Mouse (Mus musculus): ENCODE results near the gene Vil1. TPM values are rescaled to one million over a fixed set of nuclear protein-coding genes. Genes with fewer than 3 reads are reported as not detected.
A peak's percentile ranks its signal among the peaks of the same experiment; 100 is the strongest.

The Vil1 gene
- polyA plus RNA-seq, 1 experiment from 2014 or later, result 0.23 TPM

- no peak overlapping the region for H3K4me2 ChIP-seq
- no peak overlapping the region for H3K9ac ChIP-seq (ENCODE audit: low read depth, low read length)
- no peaks in the 10 kb centered on the region for H3K27me3 ChIP-seq (ENCODE audit: control insufficient read depth, insufficient read depth, low read length)
- no peaks in the 10 kb centered on the region for H3K9me3 ChIP-seq (replicated peaks; ENCODE audit: control insufficient read depth, low read length)
- H3K4me1 ChIP-seq (ENCODE audit: control insufficient read depth, insufficient read depth, low read length), result peaks cover 2% of the 10 kb centered on the region; the same call in 1 of the 2 replicates
- H3K27ac ChIP-seq (ENCODE audit: low read depth, low read length), result no peak overlapping the region
- H3K4me3 ChIP-seq (ENCODE audit: low read depth, low read length), result no peak overlapping the region
- 82% methylated on average over 8 of the region's 8 CpGs for WGBS (ENCODE audit: insufficient replicate concordance)
- no peaks in the 10 kb centered on the region for H3K36me3 ChIP-seq (ENCODE audit: control insufficient read depth, insufficient read depth, low read length)
- ATAC-seq (replicated peaks; ENCODE audit: insufficient number of reproducible peaks, low FRiP score, low TSS enrichment), result no peak
Measured at GRCm38 (mm10) chr1:74384525-74384924, 24.7 kb upstream of the Vil1 start.

GRCm38 (mm10) chr1:74385064-74385463, 24.1 kb upstream of the Vil1 start:
- Histone ChIP-seq H3K36me3 (ENCODE audit: control insufficient read depth, insufficient read depth, low read length) (no peaks in the 10 kb centered on the region), H3K27ac (ENCODE audit: low read depth, low read length) (no peak overlapping the region), H3K27me3 (ENCODE audit: control insufficient read depth, insufficient read depth, low read length) (no peaks in the 10 kb centered on the region), H3K4me1 (ENCODE audit: control insufficient read depth, insufficient read depth, low read length) (peaks cover 7% of the 10 kb centered on the region; the same call in 1 of the 2 replicates), H3K4me2 (no peak overlapping the region), H3K9me3 (replicated peaks; ENCODE audit: control insufficient read depth, low read length) (no peaks in the 10 kb centered on the region), H3K4me3 (ENCODE audit: low read depth, low read length) (no peak overlapping the region), H3K9ac (ENCODE audit: low read depth, low read length) (no peak overlapping the region)
- 79% methylated on average over 10 of the region's 10 CpGs for WGBS (ENCODE audit: insufficient replicate concordance)
- ATAC-seq (replicated peaks; ENCODE audit: insufficient number of reproducible peaks, low FRiP score, low TSS enrichment), result no peak

- 84% methylated on average over 8 of the region's 8 CpGs for WGBS (ENCODE audit: insufficient replicate concordance)
- Histone ChIP-seq H3K36me3 (ENCODE audit: control insufficient read depth, insufficient read depth, low read length) (no peaks in the 10 kb centered on the region), H3K9me3 (replicated peaks; ENCODE audit: control insufficient read depth, low read length) (no peaks in the 10 kb centered on the region), H3K4me1 (ENCODE audit: control insufficient read depth, insufficient read depth, low read length) (peaks cover 11% of the 10 kb centered on the region; the same call in 1 of the 2 replicates), H3K4me2 (no peak overlapping the region), H3K4me3 (ENCODE audit: low read depth, low read length) (no peak overlapping the region), H3K27me3 (ENCODE audit: control insufficient read depth, insufficient read depth, low read length) (no peaks in the 10 kb centered on the region), H3K9ac (ENCODE audit: low read depth, low read length) (no peak overlapping the region), H3K27ac (ENCODE audit: low read depth, low read length) (no peak overlapping the region)
- ATAC-seq (replicated peaks; ENCODE audit: insufficient number of reproducible peaks, low FRiP score, low TSS enrichment), result no peak
Measured at GRCm38 (mm10) chr1:74385531-74385930, 23.6 kb upstream of the Vil1 start.

GRCm38 (mm10) chr1:74386363-74386713, 22.8 kb upstream of the Vil1 start:
- 63% methylated on average over 7 of the region's 10 CpGs for WGBS (ENCODE audit: insufficient replicate concordance)
- peaks cover 12% of the 10 kb centered on the region; the same call in 1 of the 2 replicates for H3K4me1 ChIP-seq (ENCODE audit: control insufficient read depth, insufficient read depth, low read length)
- H3K4me2 ChIP-seq, result peak overlapping the region; percentile 80
- no peaks in the 10 kb centered on the region for H3K9me3 ChIP-seq (replicated peaks; ENCODE audit: control insufficient read depth, low read length)
- H3K9ac ChIP-seq (ENCODE audit: low read depth, low read length), result peak overlapping the region; percentile 79
- H3K27ac ChIP-seq (ENCODE audit: low read depth, low read length), result peak overlapping the region; percentile 97
- H3K4me3 ChIP-seq (ENCODE audit: low read depth, low read length), result peak overlapping the region; percentile 55
- no peak for ATAC-seq (replicated peaks; ENCODE audit: insufficient number of reproducible peaks, low FRiP score, low TSS enrichment)
- no peaks in the 10 kb centered on the region for H3K36me3 ChIP-seq (ENCODE audit: control insufficient read depth, insufficient read depth, low read length)
- H3K27me3 ChIP-seq (ENCODE audit: control insufficient read depth, insufficient read depth, low read length), result no peaks in the 10 kb centered on the region

GRCm38 (mm10) chr1:74386714-74387385, 22.3 kb upstream of the Vil1 start:
- H3K4me2 ChIP-seq, result peak overlapping the region; percentile 80
- peaks cover 12% of the 10 kb centered on the region; the same call in 1 of the 2 replicates for H3K4me1 ChIP-seq (ENCODE audit: control insufficient read depth, insufficient read depth, low read length)
- H3K9me3 ChIP-seq (replicated peaks; ENCODE audit: control insufficient read depth, low read length), result no peaks in the 10 kb centered on the region
- peak overlapping the region; percentile 79 for H3K9ac ChIP-seq (ENCODE audit: low read depth, low read length)
- 1% methylated on average over 26 of the region's 26 CpGs for WGBS (ENCODE audit: insufficient replicate concordance)
- H3K27me3 ChIP-seq (ENCODE audit: control insufficient read depth, insufficient read depth, low read length), result no peaks in the 10 kb centered on the region
- peak overlapping the region; percentile 97 for H3K27ac ChIP-seq (ENCODE audit: low read depth, low read length)
- H3K4me3 ChIP-seq (ENCODE audit: low read depth, low read length), result peak overlapping the region; percentile 55
- H3K36me3 ChIP-seq (ENCODE audit: control insufficient read depth, insufficient read depth, low read length), result no peaks in the 10 kb centered on the region
- peak; percentile 81 for ATAC-seq (replicated peaks; ENCODE audit: insufficient number of reproducible peaks, low FRiP score, low TSS enrichment)

GRCm38 (mm10) chr1:74387386-74387988, 21.7 kb upstream of the Vil1 start:
- Histone ChIP-seq H3K9me3 (replicated peaks; ENCODE audit: control insufficient read depth, low read length) (no peaks in the 10 kb centered on the region), H3K4me2 (peak overlapping the region; percentile 80), H3K4me3 (ENCODE audit: low read depth, low read length) (peak overlapping the region; percentile 55; the same call in 1 of the 2 replicates), H3K27ac (ENCODE audit: low read depth, low read length) (peak overlapping the region; percentile 97), H3K9ac (ENCODE audit: low read depth, low read length) (peak overlapping the region; percentile 79; the same call in 1 of the 2 replicates), H3K4me1 (ENCODE audit: control insufficient read depth, insufficient read depth, low read length) (peaks cover 12% of the 10 kb centered on the region; the same call in 1 of the 2 replicates), H3K36me3 (ENCODE audit: control insufficient read depth, insufficient read depth, low read length) (no peaks in the 10 kb centered on the region), H3K27me3 (ENCODE audit: control insufficient read depth, insufficient read depth, low read length) (no peaks in the 10 kb centered on the region)
- ATAC-seq (replicated peaks; ENCODE audit: insufficient number of reproducible peaks, low FRiP score, low TSS enrichment), result no peak
- WGBS (ENCODE audit: insufficient replicate concordance), result 57% methylated on average over 15 of the region's 15 CpGs

GRCm38 (mm10) chr1:74388398-74388920, 20.7 kb upstream of the Vil1 start:
- H3K9me3 ChIP-seq (replicated peaks; ENCODE audit: control insufficient read depth, low read length), result no peaks in the 10 kb centered on the region
- no peak for ATAC-seq (replicated peaks; ENCODE audit: insufficient number of reproducible peaks, low FRiP score, low TSS enrichment)
- H3K4me2 ChIP-seq, result no peak overlapping the region
- peaks cover 20% of the 10 kb centered on the region for H3K4me1 ChIP-seq (ENCODE audit: control insufficient read depth, insufficient read depth, low read length)
- H3K4me3 ChIP-seq (ENCODE audit: low read depth, low read length), result no peak overlapping the region
- no peaks in the 10 kb centered on the region for H3K27me3 ChIP-seq (ENCODE audit: control insufficient read depth, insufficient read depth, low read length)
- H3K27ac ChIP-seq (ENCODE audit: low read depth, low read length), result no peak overlapping the region
- no peak overlapping the region for H3K9ac ChIP-seq (ENCODE audit: low read depth, low read length)
- no peaks in the 10 kb centered on the region for H3K36me3 ChIP-seq (ENCODE audit: control insufficient read depth, insufficient read depth, low read length)
- WGBS (ENCODE audit: insufficient replicate concordance), result 78% methylated on average over 7 of the region's 7 CpGs

- peak overlapping the region; percentile 76 for H3K4me2 ChIP-seq
- ATAC-seq (replicated peaks; ENCODE audit: insufficient number of reproducible peaks, low FRiP score, low TSS enrichment), result no peak
- H3K9ac ChIP-seq (ENCODE audit: low read depth, low read length), result peak overlapping the region; percentile 99
Measured at GRCm38 (mm10) chr1:74389831-74390286, 19.3 kb upstream of the Vil1 start.

More at GRCm38 (mm10) chr1:74389831-74390286, 19.3 kb upstream of the Vil1 start:
- Histone ChIP-seq H3K4me3 (ENCODE audit: low read depth, low read length) (peak overlapping the region; percentile 91), H3K36me3 (ENCODE audit: control insufficient read depth, insufficient read depth, low read length) (peaks cover 13% of the 10 kb centered on the region), H3K27me3 (ENCODE audit: control insufficient read depth, insufficient read depth, low read length) (no peaks in the 10 kb centered on the region), H3K27ac (ENCODE audit: low read depth, low read length) (peak overlapping the region; percentile 100), H3K9me3 (replicated peaks; ENCODE audit: control insufficient read depth, low read length) (no peaks in the 10 kb centered on the region), H3K4me1 (ENCODE audit: control insufficient read depth, insufficient read depth, low read length) (peaks cover 22% of the 10 kb centered on the region)
- 5% methylated on average over 29 of the region's 29 CpGs for WGBS (ENCODE audit: insufficient replicate concordance)

Data from heart, embryonic 11.5 days (tissue).